Mouse (Mus musculus) limb, embryonic 10.5 days (tissue): ENCODE measurements around the gene S100a5. TPM values are rescaled to one million over a fixed set of nuclear protein-coding genes. Genes with fewer than 3 reads are reported as not detected.

ENCODE experiments used
- DNase-seq: peaks from one replicate; pipeline ENCODE4 v3.0.0-alpha.2; 2017; ENCODE audit warnings: low spot score
- H3K27ac ChIP-seq: fragments of 300-500 bp; sonication (generic); 2 replicates; pipeline ENCODE4 v1.5.1; 2016; ENCODE audit warnings: mild to moderate bottlenecking
- H3K27me3 ChIP-seq: fragments of 300-500 bp; sonication (generic); 2 replicates; pipeline ENCODE4 v1.6.1; 2016; ENCODE audit warnings: low read depth, mild to moderate bottlenecking; ENCODE audit not compliant: poor library complexity, severe bottlenecking
- H3K36me3 ChIP-seq: fragments of 300-500 bp; sonication (generic); 2 replicates; pipeline ENCODE4 v1.6.1; 2016; ENCODE audit warnings: mild to moderate bottlenecking, moderate library complexity
- H3K4me1 ChIP-seq: fragments of 300-500 bp; sonication (generic); 2 replicates; pipeline ENCODE4 v1.6.1; 2016
- H3K4me3 ChIP-seq: fragments of 300-500 bp; sonication (generic); 2 replicates; pipeline ENCODE4 v1.5.1; 2016; ENCODE audit warnings: mild to moderate bottlenecking, moderate library complexity
- H3K9me3 ChIP-seq: fragments of 300-500 bp; sonication (generic); replicated peaks from 2 replicates; pipeline ENCODE4 v1.6.1; 2016; ENCODE audit warnings: mild to moderate bottlenecking
- WGBS: fragments of 180-500 bp; shearing (Covaris S2); methylation state at CpG from one replicate; pipeline ENCODE4 v1.1.7; 2016; 5-methylcytosine and 5-hydroxymethylcytosine counted together
- polyA plus RNA-seq: library from polyadenylated mRNA; unstranded; fragments of >200 nt; fragmentation: Nextera tagmentation; extraction: Ambion mirVana; gene quantifications from 2 replicates; pipeline ENCODE4 v1.2.1, GENCODE M21; 2016

S100a5 gene
- polyA plus RNA-seq = not detected in 2 replicates

- H3K27me3 ChIP-seq = peaks cover 2% of the 10 kb centered on the region
- DNase-seq = no peak
- WGBS = 75% methylated on average over 3 of the region's 3 CpGs
- H3K4me3 ChIP-seq = no peak within 1 kb of the TSS
- H3K9me3 ChIP-seq = no peaks in the 10 kb centered on the region
- H3K27ac ChIP-seq = no peak within 1 kb of the TSS
- no peaks in the 10 kb centered on the region for H3K36me3 ChIP-seq
- peaks cover 49% of the 10 kb centered on the region for H3K4me1 ChIP-seq
These were observed at the start of gene S100a5 for GRCm38 (mm10) chr3:90608223-90608622. Gene S100a5, plus strand, starts transcription at chr3:90608523.

DNA sequence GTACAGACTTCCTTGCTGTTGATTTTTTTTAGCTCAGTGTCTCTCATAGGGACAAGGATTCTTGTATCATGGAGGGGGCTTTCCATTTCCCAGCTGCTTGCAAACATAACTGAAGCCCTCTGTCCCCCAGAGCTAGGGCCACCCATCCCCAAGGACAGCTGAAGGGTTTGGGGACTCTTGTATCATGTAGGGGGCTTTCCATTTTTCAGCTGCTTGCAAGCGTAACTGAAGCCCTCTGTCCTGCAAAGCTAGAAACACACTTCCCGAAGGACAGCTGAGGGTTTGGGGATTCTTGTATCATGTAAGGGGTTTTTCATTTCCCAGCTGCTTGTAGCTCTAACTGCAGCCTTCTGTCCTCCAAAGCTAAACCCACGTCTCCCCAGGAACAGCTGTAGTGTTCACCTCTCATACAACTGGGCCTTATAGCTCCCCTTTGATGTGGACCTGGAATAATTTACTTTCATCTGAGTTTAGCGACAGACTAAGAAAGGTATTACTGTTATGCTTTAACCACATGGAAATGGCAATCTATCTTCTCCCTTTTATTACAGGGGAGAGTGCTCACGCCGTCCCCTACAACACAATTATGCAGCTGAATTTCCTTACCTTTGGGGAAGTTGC, 48.2 kb upstream of the S100a5 start, which contains the start of gene S100a3:
Gene S100a3, plus strand, starts transcription at position 571 of the 621 bp plus-strand sequence.
- Histone ChIP-seq H3K4me1 (no peaks in the 10 kb centered on the region), H3K27me3 (no peaks in the 10 kb centered on the region), H3K27ac (no peak within 1 kb of the TSS), H3K9me3 (no peaks in the 10 kb centered on the region), H3K4me3 (no peak within 1 kb of the TSS), H3K36me3 (no peaks in the 10 kb centered on the region)
- WGBS = 82% methylated on average over 6 of the region's 6 CpGs
- peak; percentile 18 for DNase-seq

DNA sequence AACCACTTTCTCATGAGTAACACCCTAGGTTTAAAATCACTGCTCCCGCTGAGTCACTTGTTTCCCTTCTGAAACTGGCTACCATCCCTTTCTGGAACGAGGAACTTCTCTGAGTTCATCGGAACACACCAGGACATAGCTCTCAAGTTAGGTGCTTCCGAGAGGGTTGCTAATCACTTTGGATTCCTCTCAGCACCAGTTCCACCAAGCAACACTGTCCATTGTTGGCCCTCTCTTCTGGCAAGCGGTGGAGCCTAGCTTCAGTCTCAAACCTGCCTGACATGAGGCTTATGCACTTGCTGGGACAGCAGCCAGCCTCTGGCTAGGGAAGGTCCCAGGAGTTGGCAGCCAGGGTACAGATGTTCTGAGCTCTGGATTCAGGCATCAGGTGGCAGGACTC, 33.6 kb upstream of the S100a5 start:
- no peaks in the 10 kb centered on the region for H3K36me3 ChIP-seq
- 86% methylated on average over 5 of the region's 5 CpGs for WGBS
- no peaks in the 10 kb centered on the region for H3K9me3 ChIP-seq
- H3K4me3 ChIP-seq = no peak overlapping the region
- no peaks in the 10 kb centered on the region for H3K4me1 ChIP-seq
- no peaks in the 10 kb centered on the region for H3K27me3 ChIP-seq
- H3K27ac ChIP-seq = no peak overlapping the region
- no peak for DNase-seq

GRCm38 (mm10) chr3:90575320-90575719, 33.0 kb upstream of the S100a5 start:
- no peaks in the 10 kb centered on the region for H3K36me3 ChIP-seq
- WGBS = 89% methylated on average over 3 of the region's 3 CpGs

GRCm38 (mm10) chr3:90576351-90577001, 31.8 kb upstream of the S100a5 start:
- 74% methylated on average over 10 of the region's 10 CpGs for WGBS

More at GRCm38 (mm10) chr3:90575320-90575719, 33.0 kb upstream of the S100a5 start:
- Histone ChIP-seq H3K27me3 (no peaks in the 10 kb centered on the region), H3K27ac (no peak overlapping the region), H3K4me3 (no peak overlapping the region), H3K9me3 (no peaks in the 10 kb centered on the region), H3K4me1 (no peaks in the 10 kb centered on the region)
- no peak for DNase-seq

GRCm38 (mm10) chr3:90579433-90579832, 28.9 kb upstream of the S100a5 start:
- no peak for DNase-seq
- 80% methylated on average over 7 of the region's 7 CpGs for WGBS
- H3K36me3 ChIP-seq = no peaks in the 10 kb centered on the region
- H3K27me3 ChIP-seq = no peaks in the 10 kb centered on the region
- no peak overlapping the region for H3K27ac ChIP-seq
- H3K4me3 ChIP-seq = no peak overlapping the region
- H3K4me1 ChIP-seq = no peaks in the 10 kb centered on the region
- H3K9me3 ChIP-seq = no peaks in the 10 kb centered on the region

More at GRCm38 (mm10) chr3:90576351-90577001, 31.8 kb upstream of the S100a5 start:
- Histone ChIP-seq H3K36me3 (no peaks in the 10 kb centered on the region), H3K9me3 (no peaks in the 10 kb centered on the region), H3K27ac (no peak overlapping the region), H3K27me3 (no peaks in the 10 kb centered on the region), H3K4me1 (no peaks in the 10 kb centered on the region), H3K4me3 (no peak overlapping the region)
- DNase-seq = no peak

- DNase-seq = no peak
- WGBS = 88% methylated on average over 5 of the region's 5 CpGs
- Histone ChIP-seq H3K36me3 (no peaks in the 10 kb centered on the region), H3K27ac (no peak overlapping the region), H3K4me1 (no peaks in the 10 kb centered on the region), H3K9me3 (no peaks in the 10 kb centered on the region), H3K4me3 (no peak overlapping the region), H3K27me3 (no peaks in the 10 kb centered on the region)
These were observed 27.2 kb upstream of the S100a5 start for GRCm38 (mm10) chr3:90581141-90581540.

GRCm38 (mm10) chr3:90582156-90582555, 26.2 kb upstream of the S100a5 start:
- H3K4me3 ChIP-seq = no peak overlapping the region
- no peaks in the 10 kb centered on the region for H3K9me3 ChIP-seq
- H3K27ac ChIP-seq = no peak overlapping the region
- H3K27me3 ChIP-seq = no peaks in the 10 kb centered on the region
- WGBS = 98% methylated on average over 1 of the region's 1 CpGs
- no peak for DNase-seq
- H3K4me1 ChIP-seq = no peaks in the 10 kb centered on the region
- no peaks in the 10 kb centered on the region for H3K36me3 ChIP-seq

- DNase-seq = no peak
These were observed 25.8 kb upstream of the S100a5 start for GRCm38 (mm10) chr3:90582556-90582955.

DNA sequence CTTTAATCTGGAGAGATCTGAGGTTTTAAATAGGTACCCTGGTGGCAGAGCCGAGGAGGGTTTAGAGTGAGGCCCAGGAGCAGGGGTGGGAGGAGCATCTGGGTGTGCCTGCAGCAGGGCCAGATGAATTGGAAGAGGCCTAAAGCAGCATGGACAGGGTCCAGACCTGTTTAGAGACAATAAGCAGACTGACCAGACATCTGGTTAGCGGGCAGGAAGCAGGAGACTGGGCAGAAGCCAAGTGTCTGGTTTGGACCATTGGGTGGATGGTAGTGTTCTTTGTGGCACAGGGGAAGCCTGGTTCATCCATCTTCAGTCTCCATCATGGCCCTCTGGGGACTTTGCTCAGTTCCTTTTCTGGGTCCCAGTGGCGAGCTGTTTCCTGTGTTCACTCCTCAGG, 24.4 kb upstream of the S100a5 start:
- Histone ChIP-seq H3K36me3 (no peaks in the 10 kb centered on the region), H3K27ac (no peak overlapping the region; the same call in 1 of the 2 replicates), H3K4me1 (no peaks in the 10 kb centered on the region), H3K9me3 (no peaks in the 10 kb centered on the region), H3K4me3 (no peak overlapping the region), H3K27me3 (no peaks in the 10 kb centered on the region)
- 52% methylated on average over 3 of the region's 3 CpGs for WGBS
- DNase-seq = no peak

More at GRCm38 (mm10) chr3:90582556-90582955, 25.8 kb upstream of the S100a5 start:
- 75% methylated on average over 4 of the region's 4 CpGs for WGBS
- Histone ChIP-seq H3K36me3 (no peaks in the 10 kb centered on the region), H3K27me3 (no peaks in the 10 kb centered on the region), H3K27ac (no peak overlapping the region), H3K9me3 (no peaks in the 10 kb centered on the region), H3K4me1 (no peaks in the 10 kb centered on the region), H3K4me3 (no peak overlapping the region)

DNA sequence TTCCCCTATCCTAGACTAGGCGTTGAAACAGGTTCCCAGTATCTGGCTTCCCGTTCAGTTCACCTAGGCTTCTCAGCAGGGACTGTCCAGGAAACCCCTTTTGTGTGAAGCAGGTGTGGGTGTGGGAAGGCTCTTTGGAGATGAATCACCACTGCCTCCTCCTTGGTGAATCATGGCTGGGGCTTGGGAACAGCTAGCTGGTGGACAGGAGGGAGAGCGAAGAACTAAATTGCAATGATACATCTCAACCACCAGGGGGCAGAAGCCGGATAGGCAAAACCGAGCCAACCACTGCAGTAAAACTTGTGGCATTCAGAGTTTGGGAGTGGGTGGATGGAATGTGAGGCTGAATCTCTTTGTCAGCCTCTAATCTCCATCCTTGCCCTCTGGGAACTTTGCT, 22.7 kb upstream of the S100a5 start:
- DNase-seq = peak; percentile 76

DNA sequence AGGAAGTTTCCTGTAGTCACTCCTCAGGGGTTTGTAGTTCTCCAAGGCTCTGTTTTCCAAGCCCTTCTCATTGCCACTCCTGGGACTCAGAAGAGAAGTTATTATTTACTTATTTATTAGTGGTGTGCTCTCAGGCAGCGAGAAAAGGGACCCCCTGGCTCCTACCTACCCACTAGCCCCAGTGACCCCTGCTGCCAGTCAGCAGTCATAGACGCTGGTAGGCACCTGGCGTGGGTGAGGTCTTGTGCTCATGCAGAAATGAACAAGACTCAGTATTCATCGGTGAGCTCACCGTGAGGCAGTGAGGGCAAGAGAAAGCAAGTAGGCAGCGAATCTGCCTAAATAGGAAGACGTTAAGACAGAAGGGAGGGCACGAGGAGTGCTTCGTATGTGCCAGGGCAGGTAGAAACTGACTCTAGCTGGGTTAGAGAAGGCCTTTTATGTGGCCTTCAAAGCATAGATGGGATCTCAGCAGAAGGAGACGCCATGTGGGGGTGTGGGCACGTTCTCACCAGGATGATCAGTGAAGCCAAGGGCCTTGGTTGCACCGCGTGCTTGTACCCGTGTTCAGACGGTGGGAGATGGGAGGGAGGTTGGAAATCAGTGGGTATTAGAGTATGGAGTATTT, 22.2 kb upstream of the S100a5 start:
- Histone ChIP-seq H3K27me3 (no peaks in the 10 kb centered on the region), H3K27ac (0 out of 2 replicates have a peak overlapping the region, but pooled peaks have one; percentile 5), H3K4me3 (no peak overlapping the region), H3K9me3 (no peaks in the 10 kb centered on the region), H3K36me3 (no peaks in the 10 kb centered on the region), H3K4me1 (no peaks in the 10 kb centered on the region)
- DNase-seq = no peak
- whole genome bisulfite sequencing = 87% methylated on average over 15 of the region's 15 CpGs

More for the DNA sequence above, 22.7 kb upstream of the S100a5 start:
- no peaks in the 10 kb centered on the region for H3K4me1 ChIP-seq
- 30% methylated on average over 5 of the region's 5 CpGs for WGBS
- H3K36me3 ChIP-seq = no peaks in the 10 kb centered on the region
- no peaks in the 10 kb centered on the region for H3K27me3 ChIP-seq
- H3K9me3 ChIP-seq = no peaks in the 10 kb centered on the region
- H3K27ac ChIP-seq = no peak overlapping the region
- H3K4me3 ChIP-seq = no peak overlapping the region

- Histone ChIP-seq H3K4me3 (no peak overlapping the region), H3K27ac (0 out of 2 replicates have a peak overlapping the region, but pooled peaks have one; percentile 36), H3K9me3 (no peaks in the 10 kb centered on the region), H3K27me3 (no peaks in the 10 kb centered on the region), H3K36me3 (no peaks in the 10 kb centered on the region), H3K4me1 (no peaks in the 10 kb centered on the region)
- DNase-seq = no peak
- WGBS = 72% methylated on average over 10 of the region's 10 CpGs
These were observed 21.4 kb upstream of the S100a5 start for GRCm38 (mm10) chr3:90586906-90587305.
